Mouse (Mus musculus) intestine, embryonic 15.5 days (tissue): ENCODE results near the gene Gm4131. TPM values are rescaled to one million over a fixed set of nuclear protein-coding genes. Genes with fewer than 3 reads are reported as not detected.

Experiments used
- ATAC-seq: fragments of 200-750 bp; cut with Nextera tagmentation; 2 replicates; pipeline ENCODE4 v1.8.0; 2017; ENCODE audit warnings: moderate TSS enrichment, moderate library complexity
- H3K27ac ChIP-seq: fragments of 300-500 bp; sonication (generic); 2 replicates; pipeline ENCODE4 v1.5.1; 2015; ENCODE audit warnings: mild to moderate bottlenecking, inconsistent platforms
- H3K27me3 ChIP-seq: fragments of 300-500 bp; sonication (generic); replicated peaks from 2 replicates; pipeline ENCODE4 v1.6.1; 2015; ENCODE audit warnings: inconsistent platforms
- H3K36me3 ChIP-seq: fragments of 300-500 bp; sonication (generic); 2 replicates; pipeline ENCODE4 v1.6.1; 2015; ENCODE audit warnings: inconsistent platforms
- H3K4me1 ChIP-seq: fragments of 300-500 bp; sonication (generic); replicated peaks from 2 replicates; pipeline ENCODE4 v1.6.1; 2015; ENCODE audit warnings: inconsistent platforms
- H3K4me2 ChIP-seq: fragments of 300-500 bp; sonication (generic); replicated peaks from 2 replicates; pipeline ENCODE4 v1.6.1; 2015; ENCODE audit warnings: mild to moderate bottlenecking, inconsistent platforms
- H3K4me3 ChIP-seq: fragments of 300-500 bp; sonication (generic); replicated peaks from 2 replicates; pipeline ENCODE4 v1.5.1; 2015; ENCODE audit warnings: inconsistent platforms
- H3K9ac ChIP-seq: fragments of 300-500 bp; sonication (generic); 2 replicates; pipeline ENCODE4 v1.6.1; 2015; ENCODE audit warnings: inconsistent platforms
- H3K9me3 ChIP-seq: fragments of 300-500 bp; sonication (generic); 2 replicates; pipeline ENCODE4 v1.6.1; 2016; ENCODE audit warnings: inconsistent platforms
- WGBS: fragments of 180-500 bp; shearing (Covaris S2); methylation state at CpG from one replicate; pipeline ENCODE4 v1.1.7; 2015; 5-methylcytosine and 5-hydroxymethylcytosine counted together
- polyA plus RNA-seq: library from polyadenylated mRNA; unstranded; fragments of >200 nt; fragmentation: Nextera tagmentation; extraction: Ambion mirVana; gene quantifications from 2 replicates; pipeline ENCODE4 v1.2.1, GENCODE M21; 2015

Gene Gm4131
- polyA plus RNA-seq, 1 experiment from 2014 or later = not detected

GRCm38 (mm10) chr14:62546296-62546695 lies 20.4 kb downstream of the Gm4131 start:
- 0 out of 2 replicates have a peak overlapping the region, but pooled peaks have one; percentile 1 for H3K4me2 ChIP-seq

GRCm38 (mm10) chr14:62541751-62542150 lies 25.0 kb downstream of the Gm4131 start:
- Histone ChIP-seq H3K27ac (no peak overlapping the region), H3K4me3 (no peak overlapping the region), H3K4me1 (no peaks in the 10 kb centered on the region; the same call in 1 of the 2 replicates), H3K4me2 (no peak overlapping the region), H3K9ac (no peak overlapping the region), H3K9me3 (no peaks in the 10 kb centered on the region), H3K27me3 (no peaks in the 10 kb centered on the region), H3K36me3 (no peaks in the 10 kb centered on the region)
- ATAC-seq = no peak
- WGBS = 92% methylated on average over 1 of the region's 1 CpGs

More at GRCm38 (mm10) chr14:62546296-62546695, 20.4 kb downstream of the Gm4131 start:
- Histone ChIP-seq H3K36me3 (no peaks in the 10 kb centered on the region), H3K4me1 (no peaks in the 10 kb centered on the region; the same call in 1 of the 2 replicates), H3K9me3 (no peaks in the 10 kb centered on the region), H3K9ac (no peak overlapping the region), H3K27ac (no peak overlapping the region), H3K4me3 (no peak overlapping the region), H3K27me3 (no peaks in the 10 kb centered on the region)
- no peak for ATAC-seq
- 76% methylated on average over 6 of the region's 6 CpGs for WGBS

GRCm38 (mm10) chr14:62539834-62540233 lies 26.9 kb downstream of the Gm4131 start:
- Histone ChIP-seq H3K9me3 (no peaks in the 10 kb centered on the region), H3K27ac (no peak overlapping the region), H3K4me3 (no peak overlapping the region), H3K27me3 (no peaks in the 10 kb centered on the region), H3K36me3 (no peaks in the 10 kb centered on the region), H3K4me2 (no peak overlapping the region), H3K9ac (no peak overlapping the region), H3K4me1 (no peaks in the 10 kb centered on the region)
- 64% methylated on average over 3 of the region's 3 CpGs for WGBS
- no peak for ATAC-seq

GRCm38 (mm10) chr14:62536988-62537387 lies 29.7 kb downstream of the Gm4131 start:
- H3K4me1 ChIP-seq = no peaks in the 10 kb centered on the region
- H3K4me3 ChIP-seq = no peak overlapping the region
- no peaks in the 10 kb centered on the region for H3K36me3 ChIP-seq
- no peaks in the 10 kb centered on the region for H3K27me3 ChIP-seq
- H3K27ac ChIP-seq = no peak overlapping the region
- no peak overlapping the region for H3K4me2 ChIP-seq
- WGBS = 45% methylated on average over 5 of the region's 5 CpGs
- no peak for ATAC-seq
- H3K9ac ChIP-seq = no peak overlapping the region
- no peaks in the 10 kb centered on the region for H3K9me3 ChIP-seq

GRCm38 (mm10) chr14:62536127-62536526 lies 30.6 kb downstream of the Gm4131 start:
- H3K9me3 ChIP-seq = no peaks in the 10 kb centered on the region
- no peak overlapping the region for H3K27ac ChIP-seq
- no peak overlapping the region for H3K4me3 ChIP-seq
- no peak for ATAC-seq
- H3K36me3 ChIP-seq = no peaks in the 10 kb centered on the region
- no peaks in the 10 kb centered on the region for H3K4me1 ChIP-seq
- no peak overlapping the region for H3K4me2 ChIP-seq
- no peak overlapping the region for H3K9ac ChIP-seq
- 60% methylated on average over 5 of the region's 5 CpGs for WGBS
- no peaks in the 10 kb centered on the region for H3K27me3 ChIP-seq

- Histone ChIP-seq H3K27ac (no peak overlapping the region), H3K36me3 (no peaks in the 10 kb centered on the region), H3K27me3 (no peaks in the 10 kb centered on the region), H3K9ac (no peak overlapping the region), H3K4me2 (no peak overlapping the region), H3K9me3 (no peaks in the 10 kb centered on the region), H3K4me1 (no peaks in the 10 kb centered on the region), H3K4me3 (no peak overlapping the region)
- 47% methylated on average over 2 of the region's 2 CpGs for WGBS
- no peak for ATAC-seq
Measured at GRCm38 (mm10) chr14:62530951-62531350, 35.8 kb downstream of the Gm4131 start.

- no peaks in the 10 kb centered on the region for H3K36me3 ChIP-seq
- no peaks in the 10 kb centered on the region for H3K27me3 ChIP-seq
- no peak overlapping the region for H3K9ac ChIP-seq
- H3K9me3 ChIP-seq = no peaks in the 10 kb centered on the region
- H3K4me3 ChIP-seq = no peak overlapping the region
- no peaks in the 10 kb centered on the region for H3K4me1 ChIP-seq
- no peak overlapping the region for H3K27ac ChIP-seq
- no peak for ATAC-seq
- H3K4me2 ChIP-seq = no peak overlapping the region
- 81% methylated on average over 1 of the region's 1 CpGs for WGBS
Measured at GRCm38 (mm10) chr14:62512845-62513244, 53.9 kb downstream of the Gm4131 start.

- no peak for ATAC-seq
- no peaks in the 10 kb centered on the region for H3K9me3 ChIP-seq
- 73% methylated on average over 3 of the region's 3 CpGs for WGBS
Measured at GRCm38 (mm10) chr14:62509350-62509749, 57.4 kb downstream of the Gm4131 start.

GRCm38 (mm10) chr14:62506261-62506660 lies 60.5 kb downstream of the Gm4131 start:
- no peak for ATAC-seq
- Histone ChIP-seq H3K4me3 (no peak overlapping the region), H3K27me3 (no peaks in the 10 kb centered on the region), H3K9me3 (no peaks in the 10 kb centered on the region), H3K9ac (no peak overlapping the region), H3K4me1 (no peaks in the 10 kb centered on the region), H3K36me3 (no peaks in the 10 kb centered on the region), H3K4me2 (no peak overlapping the region), H3K27ac (no peak overlapping the region)
- 79% methylated on average over 3 of the region's 3 CpGs for WGBS

More at GRCm38 (mm10) chr14:62509350-62509749, 57.4 kb downstream of the Gm4131 start:
- Histone ChIP-seq H3K9ac (no peak overlapping the region), H3K4me1 (no peaks in the 10 kb centered on the region), H3K36me3 (no peaks in the 10 kb centered on the region), H3K27me3 (no peaks in the 10 kb centered on the region), H3K4me3 (no peak overlapping the region), H3K27ac (no peak overlapping the region), H3K4me2 (no peak overlapping the region)

- Histone ChIP-seq H3K9me3 (no peaks in the 10 kb centered on the region), H3K4me1 (no peaks in the 10 kb centered on the region), H3K9ac (no peak overlapping the region), H3K4me2 (no peak overlapping the region), H3K36me3 (no peaks in the 10 kb centered on the region), H3K4me3 (no peak overlapping the region), H3K27me3 (no peaks in the 10 kb centered on the region), H3K27ac (no peak overlapping the region)
- WGBS = 68% methylated on average over 7 of the region's 7 CpGs
- no peak for ATAC-seq
Measured at GRCm38 (mm10) chr14:62497391-62497790, 69.3 kb downstream of the Gm4131 start.

GRCm38 (mm10) chr14:62496501-62496900 lies 70.2 kb downstream of the Gm4131 start:
- Histone ChIP-seq H3K27me3 (no peaks in the 10 kb centered on the region), H3K4me1 (no peaks in the 10 kb centered on the region), H3K9ac (no peak overlapping the region), H3K36me3 (no peaks in the 10 kb centered on the region), H3K4me2 (no peak overlapping the region), H3K27ac (no peak overlapping the region), H3K4me3 (no peak overlapping the region), H3K9me3 (no peaks in the 10 kb centered on the region)
- WGBS = 53% methylated on average over 1 of the region's 1 CpGs
- no peak for ATAC-seq

GRCm38 (mm10) chr14:62493456-62493855 lies 73.3 kb downstream of the Gm4131 start:
- Histone ChIP-seq H3K27me3 (no peaks in the 10 kb centered on the region), H3K4me2 (no peak overlapping the region), H3K36me3 (no peaks in the 10 kb centered on the region), H3K9ac (no peak overlapping the region), H3K4me1 (no peaks in the 10 kb centered on the region), H3K4me3 (no peak overlapping the region), H3K27ac (no peak overlapping the region), H3K9me3 (no peaks in the 10 kb centered on the region)
- ATAC-seq = no peak
- WGBS = 68% methylated on average over 5 of the region's 5 CpGs

GRCm38 (mm10) chr14:62492196-62492850 lies 74.4 kb downstream of the Gm4131 start:
- H3K4me2 ChIP-seq = no peak overlapping the region
- no peaks in the 10 kb centered on the region for H3K27me3 ChIP-seq
- H3K36me3 ChIP-seq = no peaks in the 10 kb centered on the region
- no peak overlapping the region for H3K27ac ChIP-seq
- WGBS = 34% methylated on average over 16 of the region's 16 CpGs
- no peaks in the 10 kb centered on the region for H3K9me3 ChIP-seq
- no peak overlapping the region for H3K4me3 ChIP-seq
- peak; percentile 75 for ATAC-seq
- no peak overlapping the region for H3K9ac ChIP-seq
- no peaks in the 10 kb centered on the region for H3K4me1 ChIP-seq
